Mouse (Mus musculus): ENCODE measurements at regions not wholly inside any gene's neighbourhood (a gene's known extent, or its start where the extent isn't known, plus 50 kb on each side); places are given as distances from the start of the nearest gene placed in this dataset.

GRCm38 (mm10) chrX:152918212-152918611, 88.1 kb upstream of the Usp51 start:
- peak; percentile 55; the same call in 1 of the 2 replicates for ATAC-seq (replicated peaks; ENCODE audit: poor library complexity, severe bottlenecking)

GRCm38 (mm10) chrX:152926991-152927390, 79.3 kb upstream of the Usp51 start:
- no peak for ATAC-seq (replicated peaks; ENCODE audit: poor library complexity, severe bottlenecking)

- ATAC-seq (replicated peaks; ENCODE audit: poor library complexity, severe bottlenecking), result no peak
These were observed 60.1 kb upstream of the Usp51 start for GRCm38 (mm10) chrX:152946201-152946600.
